Mouse (Mus musculus) liver, embryonic 14.5 days (tissue): ENCODE measurements at regions not wholly inside any gene's neighbourhood (a gene's known extent, or its start where the extent isn't known, plus 50 kb on each side); places are given as distances from the start of the nearest gene placed in this dataset.

Experiments used
- CTCF ChIP-seq: IDR thresholded peaks from 2 replicates; pipeline ENCODE4 v1.5.1; 2016; ENCODE audit warnings: antibody characterized with exemption, low read depth, control low read depth
- EP300 ChIP-seq: IDR thresholded peaks from 2 replicates; pipeline ENCODE4 v1.6.1; 2016; ENCODE audit warnings: antibody characterized with exemption, low read depth

DNA sequence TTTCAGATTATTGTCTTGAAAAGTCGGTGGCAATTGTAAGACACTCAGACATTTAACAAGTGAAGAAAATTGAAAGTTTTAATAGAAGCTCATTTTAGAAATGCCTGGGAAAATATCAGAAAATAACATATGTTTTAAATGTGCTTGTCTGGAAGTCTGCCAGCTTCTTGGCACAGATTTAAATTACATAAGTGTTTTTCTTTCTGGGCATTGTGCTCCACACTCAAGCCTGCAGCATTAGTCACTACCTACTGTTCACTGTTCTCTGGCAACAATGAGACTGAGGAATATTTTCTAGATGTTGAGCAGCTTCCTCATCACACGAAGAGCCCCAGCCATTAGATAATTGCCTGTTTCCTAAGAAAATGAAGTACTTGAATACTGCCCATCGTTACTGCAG lies 170.3 kb upstream of the Zwint start:
- TF ChIP-seq CTCF = no peak
- no peak for TF ChIP-seq EP300
